Mouse (Mus musculus) yolk sac, embryonic 10.5 days (tissue): ENCODE results near the gene Atp10a.
A peak's percentile ranks its signal among the peaks of the same experiment; 100 is the strongest.
"Not testable (repeated sequence)": the region's sequence is repeated elsewhere in the genome, so short reads cannot be mapped to it uniquely, and the experiment has no call there.

Experiments used
- DNase-seq: peaks from one replicate; pipeline ENCODE4 v3.0.0-alpha.2; 2017; ENCODE audit warnings: low spot score

Gene Atp10a

GRCm38 (mm10) chr7:58788424-58789261, 132.7 kb downstream of the Atp10a start:
- DNase-seq: peak; percentile 17

GRCm38 (mm10) chr7:58797281-58797680, 141.3 kb downstream of the Atp10a start:
- no peak for DNase-seq

GRCm38 (mm10) chr7:58800916-58801315, 144.9 kb downstream of the Atp10a start:
- DNase-seq: no peak

GRCm38 (mm10) chr7:58801791-58802190, 145.8 kb downstream of the Atp10a start:
- DNase-seq: no peak

- DNase-seq: no peak
Measured at GRCm38 (mm10) chr7:58822147-58822681, 166.2 kb downstream of the Atp10a start.

- no peak for DNase-seq
Measured at GRCm38 (mm10) chr7:58824686-58825085, 168.7 kb downstream of the Atp10a start.

GRCm38 (mm10) chr7:58829111-58829510, 173.1 kb downstream of the Atp10a start:
- no peak for DNase-seq

- DNase-seq: not testable (repeated sequence)
Measured at GRCm38 (mm10) chr7:58836855-58837606, 181.1 kb downstream of the Atp10a start.

GRCm38 (mm10) chr7:58840367-58840766, 184.4 kb downstream of the Atp10a start:
- no peak for DNase-seq

- DNase-seq: no peak
Measured at GRCm38 (mm10) chr7:58841066-58841465, 185.1 kb downstream of the Atp10a start.

- peak; percentile 36 for DNase-seq
Measured at GRCm38 (mm10) chr7:58842818-58843217, 186.9 kb downstream of the Atp10a start.

GRCm38 (mm10) chr7:58843767-58844445, 187.9 kb downstream of the Atp10a start:
- DNase-seq: peak; percentile 69

GRCm38 (mm10) chr7:58844449-58844848, 188.5 kb downstream of the Atp10a start:
- no peak for DNase-seq

- DNase-seq: no peak
Measured at GRCm38 (mm10) chr7:58858921-58859320, 203.0 kb downstream of the Atp10a start.

- no peak for DNase-seq
Measured at GRCm38 (mm10) chr7:58863174-58863573, 207.2 kb downstream of the Atp10a start.

GRCm38 (mm10) chr7:58866865-58867614, 211.1 kb downstream of the Atp10a start:
- DNase-seq: no peak

- no peak for DNase-seq
Measured at GRCm38 (mm10) chr7:58870661-58871060, 214.7 kb downstream of the Atp10a start.

- DNase-seq: no peak
Measured at GRCm38 (mm10) chr7:58873676-58874075, 217.7 kb downstream of the Atp10a start.
